Mouse (Mus musculus) urinary bladder, postnatal 36 days (tissue): ENCODE measurements around the gene Lcmt1.

Source experiments
- DNase-seq, 2 experiments: peaks; one replicate each; pipeline ENCODE4 v3.0.0; 2022; ENCODE audit warnings: low spot score in 2 of 2, mixed read lengths in 1 of 2

Gene Lcmt1

GRCm38 (mm10) chr7:123458309-123458708 is 88.7 kb downstream of the Lcmt1 start:
- DNase-seq: no peak

GRCm38 (mm10) chr7:123459247-123459646 is 89.7 kb downstream of the Lcmt1 start:
- no peak for DNase-seq

DNA sequence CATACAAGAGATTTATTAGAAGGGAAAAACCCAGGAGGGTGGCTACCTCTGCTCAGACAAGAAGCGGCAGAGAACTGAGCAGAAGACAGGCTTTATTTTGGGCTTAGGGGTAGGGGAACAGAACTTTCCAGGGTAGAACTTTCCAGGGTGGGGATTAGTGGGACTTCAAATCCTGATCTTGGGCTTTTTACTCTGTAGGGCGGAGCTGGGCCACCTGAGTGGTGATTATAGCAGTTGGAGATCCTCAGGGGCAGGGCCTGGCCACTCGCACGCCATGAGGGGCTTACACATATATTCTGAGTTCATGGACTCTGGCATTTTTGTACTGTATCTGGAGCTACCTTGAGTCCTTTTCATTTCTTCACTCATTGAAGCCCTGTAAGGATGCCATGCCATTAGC is 91.7 kb downstream of the Lcmt1 start:
- DNase-seq: no peak

DNA sequence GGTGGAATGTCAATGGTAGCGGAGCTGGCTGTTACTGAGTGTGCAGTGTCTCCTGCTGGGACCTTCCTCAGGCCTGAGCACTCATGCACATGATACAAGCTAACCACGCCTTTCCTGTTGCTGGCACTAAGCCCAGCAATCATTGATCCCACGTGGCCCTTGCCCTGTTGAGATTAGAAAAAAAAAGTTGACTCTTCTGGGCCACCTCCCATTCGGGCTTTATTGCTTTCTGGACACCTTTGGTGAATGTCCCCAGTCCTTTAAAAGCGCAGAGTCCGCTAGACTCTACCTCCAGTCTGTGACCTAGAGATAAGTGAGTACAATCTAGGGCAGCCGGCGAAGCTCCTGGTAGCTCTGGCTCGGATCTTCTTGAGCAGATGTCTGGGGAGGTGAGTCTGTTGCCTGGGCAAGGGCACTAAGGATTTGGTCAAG is 92.5 kb downstream of the Lcmt1 start, which contains the start of gene Aqp8:
Gene Aqp8 (plus strand): TSS at position 222 of the 432 bp plus-strand sequence.
- DNase-seq: peak; percentile 5 to 49

DNA sequence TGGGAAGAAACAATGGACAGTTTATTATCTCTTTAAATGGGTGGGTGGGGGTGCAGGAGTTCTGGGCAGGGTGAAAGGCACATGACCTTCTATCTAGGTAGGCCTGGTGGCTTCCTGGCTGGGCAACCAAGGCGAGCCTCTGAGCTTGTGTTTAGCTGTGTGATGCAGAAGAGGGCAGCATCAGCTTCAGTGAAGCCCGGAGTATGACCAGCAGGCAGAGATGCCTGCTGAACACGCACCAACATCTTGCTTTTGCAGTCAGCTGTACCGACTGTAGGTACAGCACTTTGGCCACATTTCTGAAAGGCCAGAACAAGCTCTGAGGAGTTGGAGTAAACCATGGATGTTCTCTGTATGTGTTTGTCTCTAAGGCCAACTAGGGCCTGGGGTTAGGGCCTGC is 94.0 kb downstream of the Lcmt1 start:
- no peak for DNase-seq

GRCm38 (mm10) chr7:123465692-123466387 is 96.3 kb downstream of the Lcmt1 start:
- peak; percentile 58 to 63 for DNase-seq

DNA sequence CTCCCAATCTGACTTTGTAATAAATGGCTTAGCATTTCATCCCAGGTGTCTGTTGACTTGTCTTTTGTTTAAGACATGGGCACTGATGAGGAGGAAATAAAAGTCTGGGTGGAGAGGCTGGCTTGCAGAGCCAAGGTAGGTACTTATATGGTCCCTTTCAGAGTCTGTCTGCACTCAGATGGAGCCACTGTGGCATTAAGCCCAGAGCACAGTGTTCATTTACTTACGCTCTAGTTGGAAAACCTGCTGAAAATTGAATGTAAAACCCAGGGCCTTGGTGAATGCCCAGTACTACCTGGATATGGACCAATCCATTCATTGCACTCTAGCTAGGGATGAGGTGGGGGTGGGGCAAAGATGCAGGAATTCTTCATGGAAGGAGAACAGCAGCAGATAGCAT is 98.4 kb downstream of the Lcmt1 start:
- no peak for DNase-seq
